Mouse (Mus musculus): ENCODE data around the gene Ddhd1. TPM values are rescaled to one million over a fixed set of nuclear protein-coding genes. Genes with fewer than 3 reads are reported as not detected.
"Not testable (repeated sequence)": the region's sequence is repeated elsewhere in the genome, so short reads cannot be mapped to it uniquely, and the experiment has no call there.

The Ddhd1 gene
- polyA plus RNA-seq, 1 experiment = 333 TPM

DNA sequence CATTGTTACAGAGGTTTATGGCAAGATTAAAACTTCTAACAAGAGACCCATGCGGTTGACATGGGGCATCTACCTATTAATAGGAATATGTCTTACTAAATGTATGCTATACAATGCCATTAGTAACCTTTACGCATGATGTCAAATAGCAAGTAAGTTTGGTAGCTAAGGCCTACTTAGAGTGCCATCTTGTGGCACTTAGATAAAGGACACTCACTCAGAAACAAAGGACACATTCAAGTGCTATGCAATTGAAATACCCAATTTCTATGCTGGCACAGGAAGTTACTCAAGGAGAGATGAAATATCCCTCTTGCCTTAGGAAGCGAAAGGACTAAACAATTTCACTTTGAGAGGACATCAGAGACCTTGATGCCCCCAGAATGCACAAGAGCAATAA, 55.9 kb downstream of the Ddhd1 start:
- no peak overlapping the region for H3K4me3 ChIP-seq (ENCODE audit: insufficient read depth, low read depth, low read length)
- TF ChIP-seq POLR2A (IDR thresholded peaks at IDR 0.05; ENCODE audit: insufficient read depth, low read depth, low read length) (no peak), CTCF (IDR thresholded peaks at IDR 0.05; ENCODE audit: insufficient read depth, low read depth, low read length) (no peak)
- no peaks in the 10 kb centered on the region for H3K4me1 ChIP-seq (ENCODE audit: control insufficient read depth, insufficient read depth, low read length)
- 0 out of 2 replicates have a peak overlapping the region, but pooled peaks have one; percentile 45 for H3K27ac ChIP-seq (ENCODE audit: insufficient read depth, low read depth, low read length)
- WGBS = 38% methylated on average over 3 of the region's 3 CpGs

DNA sequence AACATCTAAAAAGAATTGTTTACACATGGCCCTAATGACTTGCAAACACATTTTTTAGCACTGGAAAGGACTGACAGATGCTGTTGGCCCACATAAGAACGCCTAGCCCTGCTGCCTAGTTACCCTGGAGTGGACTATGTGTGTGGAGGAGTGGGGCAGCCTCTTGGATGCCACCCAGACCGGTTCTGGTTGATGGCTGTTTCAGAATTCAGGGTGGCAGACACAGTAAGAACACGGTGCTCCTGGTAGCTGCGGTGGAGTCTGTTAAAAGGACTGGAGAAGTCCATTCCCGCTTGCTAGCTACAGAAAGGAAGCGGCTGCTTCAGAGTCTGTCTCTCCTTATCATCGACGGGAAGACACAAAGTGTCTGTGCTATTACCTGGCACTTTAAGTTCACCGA, 57.4 kb downstream of the Ddhd1 start:
- Histone ChIP-seq H3K4me1 (ENCODE audit: control insufficient read depth, insufficient read depth, low read length) (no peaks in the 10 kb centered on the region), H3K27ac (ENCODE audit: insufficient read depth, low read depth, low read length) (no peak overlapping the region), H3K4me3 (ENCODE audit: insufficient read depth, low read depth, low read length) (no peak overlapping the region)
- WGBS = 59% methylated on average over 9 of the region's 9 CpGs
- TF ChIP-seq CTCF (IDR thresholded peaks at IDR 0.05; ENCODE audit: insufficient read depth, low read depth, low read length) (no peak), POLR2A (IDR thresholded peaks at IDR 0.05; ENCODE audit: insufficient read depth, low read depth, low read length) (no peak)

DNA sequence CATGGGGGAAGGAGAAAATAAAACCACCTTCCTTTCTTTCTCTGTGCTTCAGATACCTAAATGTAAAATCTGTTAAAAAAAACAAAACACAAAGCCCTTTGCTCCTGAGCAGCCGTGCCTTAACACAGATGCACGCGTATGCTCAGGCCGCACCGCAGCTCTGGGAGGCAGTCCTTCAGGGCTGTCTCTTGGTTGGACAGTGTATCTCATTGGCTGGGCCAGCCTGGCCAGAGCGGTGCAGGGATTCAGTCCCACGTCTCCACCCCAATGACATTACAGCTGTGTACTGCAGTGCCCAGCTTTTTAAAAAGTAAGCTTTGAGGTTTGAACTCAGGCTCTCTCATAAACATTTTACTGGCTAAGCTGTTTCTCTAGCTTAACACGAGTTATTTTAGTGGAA, 60.1 kb downstream of the Ddhd1 start:
- no peak overlapping the region for H3K4me3 ChIP-seq (ENCODE audit: insufficient read depth, low read depth, low read length)
- H3K4me1 ChIP-seq (ENCODE audit: control insufficient read depth, insufficient read depth, low read length) = no peaks in the 10 kb centered on the region
- WGBS = 89% methylated on average over 8 of the region's 8 CpGs
- no peak for TF ChIP-seq CTCF (IDR thresholded peaks at IDR 0.05; ENCODE audit: insufficient read depth, low read depth, low read length)
- no peak for TF ChIP-seq POLR2A (IDR thresholded peaks at IDR 0.05; ENCODE audit: insufficient read depth, low read depth, low read length)
- H3K27ac ChIP-seq (ENCODE audit: insufficient read depth, low read depth, low read length) = no peak overlapping the region

DNA sequence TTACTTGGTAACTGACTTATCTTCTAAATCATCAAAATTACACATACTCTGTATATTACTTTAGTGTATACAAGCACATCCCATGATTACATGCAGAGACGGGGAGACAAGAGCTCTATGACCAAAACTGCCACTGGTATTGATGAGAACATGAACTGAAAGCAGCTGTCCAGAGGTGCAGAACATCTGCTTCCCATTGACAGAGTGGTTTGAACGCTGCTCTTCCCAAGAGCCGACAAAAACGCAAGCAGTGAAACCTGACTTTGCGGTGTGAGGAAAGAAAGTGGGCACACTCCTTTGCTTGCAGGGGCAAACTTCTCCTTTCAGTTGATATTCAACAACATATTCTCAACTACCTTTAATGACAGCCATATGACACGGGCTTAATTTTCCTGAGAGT, 64.7 kb downstream of the Ddhd1 start:
- 85% methylated on average over 6 of the region's 6 CpGs for WGBS
- Histone ChIP-seq H3K27ac (ENCODE audit: insufficient read depth, low read depth, low read length) (no peak overlapping the region), H3K4me1 (ENCODE audit: control insufficient read depth, insufficient read depth, low read length) (no peaks in the 10 kb centered on the region), H3K4me3 (ENCODE audit: insufficient read depth, low read depth, low read length) (no peak overlapping the region)
- no peak for TF ChIP-seq CTCF (IDR thresholded peaks at IDR 0.05; ENCODE audit: insufficient read depth, low read depth, low read length)
- TF ChIP-seq POLR2A (IDR thresholded peaks at IDR 0.05; ENCODE audit: insufficient read depth, low read depth, low read length) = no peak

DNA sequence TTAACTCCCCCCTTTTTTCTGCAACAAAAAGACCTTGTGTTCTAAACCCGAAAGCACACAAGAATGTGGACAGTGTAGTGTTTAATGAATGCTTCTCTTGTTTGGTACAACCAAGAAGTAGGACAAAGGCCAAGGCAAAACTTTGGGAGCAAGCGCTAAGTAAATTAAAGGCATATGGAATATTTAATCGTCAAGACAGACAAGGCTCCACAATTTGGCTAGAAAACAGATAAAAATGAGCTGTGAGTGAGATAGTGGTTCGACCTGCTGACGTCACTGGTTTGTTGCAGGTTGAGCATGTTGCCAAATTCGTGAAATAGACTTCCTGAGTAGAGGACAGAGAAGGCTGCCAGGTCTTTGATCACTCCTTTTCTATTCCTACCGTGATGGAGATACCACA, 69.5 kb downstream of the Ddhd1 start:
- no peak for TF ChIP-seq POLR2A (IDR thresholded peaks at IDR 0.05; ENCODE audit: insufficient read depth, low read depth, low read length)
- no peak for TF ChIP-seq CTCF (IDR thresholded peaks at IDR 0.05; ENCODE audit: insufficient read depth, low read depth, low read length)
- peaks cover 3% of the 10 kb centered on the region; the same call in 1 of the 2 replicates for H3K4me1 ChIP-seq (ENCODE audit: control insufficient read depth, insufficient read depth, low read length)
- no peak overlapping the region for H3K4me3 ChIP-seq (ENCODE audit: insufficient read depth, low read depth, low read length)
- WGBS = 51% methylated on average over 7 of the region's 7 CpGs
- peak overlapping the region; percentile 45 for H3K27ac ChIP-seq (ENCODE audit: insufficient read depth, low read depth, low read length)

DNA sequence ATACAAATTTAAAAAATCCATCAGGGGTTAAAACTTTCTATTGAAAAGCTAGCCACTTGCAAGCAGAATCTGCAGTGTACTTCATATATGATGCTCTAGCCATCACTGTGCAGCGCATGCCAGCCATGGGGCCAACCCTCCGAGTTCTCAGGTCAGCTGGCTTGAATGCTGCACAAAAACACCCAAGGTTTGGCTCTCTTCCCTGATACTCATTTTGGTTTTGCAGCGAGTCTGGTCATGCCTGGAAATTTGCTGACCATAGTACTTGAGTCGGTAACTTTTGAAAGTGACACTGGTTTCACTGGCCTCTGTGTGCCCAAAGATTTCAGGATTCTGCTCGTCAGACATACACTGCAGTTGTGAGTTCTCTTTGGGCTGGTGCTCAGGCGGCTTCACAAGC, 70.4 kb downstream of the Ddhd1 start:
- H3K27ac ChIP-seq (ENCODE audit: insufficient read depth, low read depth, low read length) = peak overlapping the region; percentile 2; the same call in 1 of the 2 replicates
- 67% methylated on average over 6 of the region's 6 CpGs for WGBS
- peaks cover 5% of the 10 kb centered on the region; the same call in 1 of the 2 replicates for H3K4me1 ChIP-seq (ENCODE audit: control insufficient read depth, insufficient read depth, low read length)
- no peak overlapping the region for H3K4me3 ChIP-seq (ENCODE audit: insufficient read depth, low read depth, low read length)
- TF ChIP-seq CTCF (IDR thresholded peaks at IDR 0.05; ENCODE audit: insufficient read depth, low read depth, low read length) (no peak), POLR2A (IDR thresholded peaks at IDR 0.05; ENCODE audit: insufficient read depth, low read depth, low read length) (no peak)

DNA sequence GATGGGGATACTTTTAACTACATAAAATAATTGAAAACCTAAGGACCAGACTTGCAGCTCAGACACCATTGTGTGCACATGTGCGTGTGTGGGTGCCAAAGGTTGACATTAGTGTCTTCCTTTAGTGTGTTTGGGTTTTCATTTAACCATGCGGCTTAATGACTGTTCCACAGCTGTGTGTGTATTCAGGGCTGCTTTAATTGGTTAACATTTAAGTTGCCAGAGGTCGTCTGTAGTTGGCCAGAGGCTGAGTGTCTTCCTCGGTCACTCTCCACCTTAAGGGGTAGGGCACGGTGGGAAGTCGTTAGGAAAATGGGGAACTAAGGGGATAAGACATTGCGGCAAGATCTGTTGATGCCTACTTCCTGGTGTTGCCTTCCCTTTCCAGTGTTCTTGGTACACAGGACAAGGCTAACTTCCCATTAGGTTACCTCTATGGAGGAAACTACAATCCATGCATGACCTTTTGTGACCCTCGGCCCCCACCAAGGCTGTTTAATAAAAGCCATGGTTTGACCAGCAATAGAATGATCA, 74.4 kb downstream of the Ddhd1 start:
- TF ChIP-seq CTCF (IDR thresholded peaks at IDR 0.05; ENCODE audit: insufficient read depth, low read depth, low read length) (no peak), POLR2A (IDR thresholded peaks at IDR 0.05; ENCODE audit: insufficient read depth, low read depth, low read length) (no peak)
- Histone ChIP-seq H3K4me1 (ENCODE audit: control insufficient read depth, insufficient read depth, low read length) (peaks cover 8% of the 10 kb centered on the region; the same call in 1 of the 2 replicates), H3K4me3 (ENCODE audit: insufficient read depth, low read depth, low read length) (no peak overlapping the region), H3K27ac (ENCODE audit: insufficient read depth, low read depth, low read length) (no peak overlapping the region)
- 53% methylated on average over 8 of the region's 8 CpGs for WGBS

DNA sequence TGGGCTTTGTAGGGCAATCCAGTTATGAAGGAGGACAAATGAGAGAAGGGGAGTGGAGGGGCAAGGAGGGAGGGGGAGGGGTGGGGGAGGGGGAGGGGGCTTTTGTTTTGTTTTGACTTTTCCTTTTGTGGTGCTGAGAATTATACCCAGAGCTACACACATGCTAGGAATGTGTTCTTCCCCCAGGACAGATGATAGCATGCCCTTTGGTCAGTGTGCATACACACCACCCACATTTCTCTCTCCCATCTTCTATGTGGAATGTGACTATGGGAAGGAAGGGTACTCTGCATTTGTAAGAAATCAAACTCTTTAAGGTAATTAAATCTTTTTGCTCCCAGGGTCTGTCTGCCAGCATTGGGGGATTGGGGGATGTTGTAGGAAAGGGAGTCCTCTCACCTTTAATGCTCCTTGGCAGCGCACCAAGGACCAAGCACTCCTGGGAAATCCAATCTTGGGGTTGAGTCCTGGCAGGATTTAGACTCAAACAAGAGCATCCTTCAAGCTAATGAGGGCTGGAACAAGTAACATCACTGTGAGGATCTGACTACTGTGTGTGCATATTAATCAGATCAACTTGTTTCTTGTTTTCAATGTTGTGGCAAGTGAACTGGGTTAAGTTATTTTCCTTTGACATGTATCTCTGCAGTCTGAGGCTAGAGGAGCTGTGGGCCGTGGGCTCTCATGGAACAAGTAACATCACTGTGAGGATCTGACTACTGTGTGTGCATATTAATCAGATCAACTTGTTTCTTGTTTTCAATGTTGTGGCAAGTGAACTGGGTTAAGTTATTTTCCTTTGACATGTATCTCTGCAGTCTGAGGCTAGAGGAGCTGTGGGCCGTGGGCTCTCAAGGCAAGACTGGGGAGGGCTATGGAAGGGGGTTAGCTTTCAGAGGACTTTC, 76.8 kb downstream of the Ddhd1 start:
- not testable (repeated sequence) for H3K4me3 ChIP-seq (ENCODE audit: insufficient read depth, low read depth, low read length); H3K4me1 ChIP-seq (ENCODE audit: control insufficient read depth, insufficient read depth, low read length)
- WGBS = 58% methylated on average over 3 of the region's 3 CpGs
- peak overlapping the region; percentile 56; the same call in 1 of the 2 replicates for H3K27ac ChIP-seq (ENCODE audit: insufficient read depth, low read depth, low read length)
